Mouse (Mus musculus) embryo, embryonic 9.5 days (tissue): Measurements from ENCODE around the gene Ugt1a6b.
"Not testable (repeated sequence)": the region's sequence is repeated elsewhere in the genome, so short reads cannot be mapped to it uniquely, and the experiment has no call there.

Experiments
- DNase-seq: peaks from one replicate; pipeline ENCODE4 v3.0.0-alpha.2; 2017; ENCODE audit errors: extremely low spot score

The Ugt1a6b gene

GRCm38 (mm10) chr1:88103019-88103418, at the start of gene Ugt1a6b:
Gene Ugt1a6b (plus strand): TSS chr1:88103252.
- not testable (repeated sequence) for DNase-seq

- DNase-seq = no peak
Observed at GRCm38 (mm10) chr1:88055088-88055487, 48.0 kb upstream of the Ugt1a6b start, which contains the start of gene Ugt1a10. Gene Ugt1a10 (plus strand): TSS chr1:88055388.

GRCm38 (mm10) chr1:88066472-88067102, 36.5 kb upstream of the Ugt1a6b start:
- DNase-seq = not testable (repeated sequence)

GRCm38 (mm10) chr1:88070495-88070894, 32.6 kb upstream of the Ugt1a6b start, which contains the start of gene Ugt1a9:
Gene Ugt1a9 (plus strand): TSS chr1:88070800.
- DNase-seq = no peak

- DNase-seq = no peak
Observed at GRCm38 (mm10) chr1:88070902-88071301, 32.1 kb upstream of the Ugt1a6b start.

- DNase-seq = no peak
Observed at GRCm38 (mm10) chr1:88074471-88074870, 28.6 kb upstream of the Ugt1a6b start.

- no peak for DNase-seq
Observed at GRCm38 (mm10) chr1:88077128-88077527, 25.9 kb upstream of the Ugt1a6b start.

GRCm38 (mm10) chr1:88081670-88082069, 21.4 kb upstream of the Ugt1a6b start:
- no peak for DNase-seq

- DNase-seq = no peak
Observed at GRCm38 (mm10) chr1:88086125-88086524, 16.9 kb upstream of the Ugt1a6b start.

- no peak for DNase-seq
Observed at GRCm38 (mm10) chr1:88087513-88087912, 15.5 kb upstream of the Ugt1a6b start, which contains the start of gene Ugt1a8. Gene Ugt1a8 (plus strand): TSS chr1:88087813.

- DNase-seq = no peak
Observed at GRCm38 (mm10) chr1:88092341-88092740, 10.7 kb upstream of the Ugt1a6b start.

GRCm38 (mm10) chr1:88094270-88094676, 8.8 kb upstream of the Ugt1a6b start:
- not testable (repeated sequence) for DNase-seq

- DNase-seq = no peak
Observed at GRCm38 (mm10) chr1:88094941-88095492, 8.0 kb upstream of the Ugt1a6b start, which contains the start of gene Ugt1a7c. Gene Ugt1a7c (plus strand): TSS chr1:88095062.

GRCm38 (mm10) chr1:88098546-88098945, 4.5 kb upstream of the Ugt1a6b start:
- DNase-seq = not testable (repeated sequence)

GRCm38 (mm10) chr1:88099691-88100090, 3.4 kb upstream of the Ugt1a6b start:
- DNase-seq = not testable (repeated sequence)

GRCm38 (mm10) chr1:88103697-88104468, 831 bp downstream of the Ugt1a6b start:
- DNase-seq = not testable (repeated sequence)

- DNase-seq = no peak
Observed at GRCm38 (mm10) chr1:88104667-88105430, 1.8 kb downstream of the Ugt1a6b start.

GRCm38 (mm10) chr1:88105656-88106055, 2.6 kb downstream of the Ugt1a6b start:
- DNase-seq = no peak

- not testable (repeated sequence) for DNase-seq
Observed at GRCm38 (mm10) chr1:88109027-88109557, 6.0 kb downstream of the Ugt1a6b start.

- DNase-seq = not testable (repeated sequence)
Observed at GRCm38 (mm10) chr1:88109604-88110003, 6.6 kb downstream of the Ugt1a6b start.

- DNase-seq = not testable (repeated sequence)
Observed at GRCm38 (mm10) chr1:88112769-88113168, 9.7 kb downstream of the Ugt1a6b start.
